Mouse (Mus musculus) brain, embryonic 18.5 days (tissue): ENCODE measurements at regions not wholly inside any gene's neighbourhood (a gene's known extent, or its start where the extent isn't known, plus 50 kb on each side); places are given as distances from the start of the nearest gene placed in this dataset.

Experiments used
- DNase-seq: peaks from one replicate; pipeline ENCODE4 v3.0.0-alpha.2; 2012; ENCODE audit warnings: low read depth, low spot score

- no peak for DNase-seq
Observed at GRCm38 (mm10) chr12:33714392-33714791, 213.8 kb upstream of the Ferd3l start.

GRCm38 (mm10) chr12:33715997-33716396 lies 212.2 kb upstream of the Ferd3l start:
- no peak for DNase-seq

GRCm38 (mm10) chr12:33717053-33717452 lies 211.2 kb upstream of the Ferd3l start:
- DNase-seq: no peak

GRCm38 (mm10) chr12:33717601-33718260 lies 210.5 kb upstream of the Ferd3l start:
- DNase-seq: no peak

- no peak for DNase-seq
Observed at GRCm38 (mm10) chr12:33719063-33719462, 209.2 kb upstream of the Ferd3l start.

GRCm38 (mm10) chr12:33731937-33732336 lies 196.3 kb upstream of the Ferd3l start:
- no peak for DNase-seq

- DNase-seq: no peak
Observed at GRCm38 (mm10) chr12:33775563-33776468, 152.4 kb upstream of the Ferd3l start.

GRCm38 (mm10) chr12:33778477-33778876 lies 149.7 kb upstream of the Ferd3l start:
- DNase-seq: no peak

GRCm38 (mm10) chr12:33779898-33780297 lies 148.3 kb upstream of the Ferd3l start:
- DNase-seq: no peak

GRCm38 (mm10) chr12:33804206-33804791 lies 123.9 kb upstream of the Ferd3l start:
- DNase-seq: no peak

GRCm38 (mm10) chr12:33825571-33825970 lies 102.7 kb upstream of the Ferd3l start:
- DNase-seq: no peak

GRCm38 (mm10) chr12:33849088-33849487 lies 79.1 kb upstream of the Ferd3l start:
- no peak for DNase-seq

GRCm38 (mm10) chr12:33851736-33852135 lies 76.5 kb upstream of the Ferd3l start:
- DNase-seq: peak; percentile 16
